Mouse (Mus musculus): Measurements from ENCODE around the gene Trpv2.
A peak's percentile ranks its signal among the peaks of the same experiment; 100 is the strongest.
"Not testable (repeated sequence)": the region's sequence is repeated elsewhere in the genome, so short reads cannot be mapped to it uniquely, and the experiment has no call there.

Gene Trpv2

GRCm38 (mm10) chr11:62648591-62649391, 74.5 kb downstream of the Trpv2 start, which contains the start of gene Mmgt2:
Gene Mmgt2 (plus strand): TSS chr11:62648664.
- DNase-seq (ENCODE audit: low spot score): peak; percentile 80

GRCm38 (mm10) chr11:62649803-62650202, 75.5 kb downstream of the Trpv2 start:
- not testable (repeated sequence) for DNase-seq (ENCODE audit: low spot score)

Data from spleen, adult 12 weeks (tissue).